Mouse (Mus musculus): ENCODE measurements around the gene Adprhl1.
A peak's percentile ranks its signal among the peaks of the same experiment; 100 is the strongest.

The Adprhl1 gene

GRCm38 (mm10) chr8:13230471-13230870 lies 23.5 kb downstream of the Adprhl1 start:
- no peak for DNase-seq (ENCODE audit: low read depth in 2 of 2, low spot score in 2 of 2)

- no peak for DNase-seq (ENCODE audit: low read depth in 2 of 2, low spot score in 2 of 2)
Observed at GRCm38 (mm10) chr8:13229802-13230201, 24.2 kb downstream of the Adprhl1 start.

- DNase-seq (ENCODE audit: low read depth in 2 of 2, low spot score in 2 of 2), result no peak
Observed at GRCm38 (mm10) chr8:13228923-13229610, 24.9 kb downstream of the Adprhl1 start.

GRCm38 (mm10) chr8:13227184-13227583 lies 26.8 kb downstream of the Adprhl1 start:
- DNase-seq (ENCODE audit: low read depth in 2 of 2, low spot score in 2 of 2), result no peak

GRCm38 (mm10) chr8:13226288-13226687 lies 27.7 kb downstream of the Adprhl1 start:
- DNase-seq (ENCODE audit: low read depth in 2 of 2, low spot score in 2 of 2), result no peak

GRCm38 (mm10) chr8:13224426-13224825 lies 29.5 kb downstream of the Adprhl1 start:
- no peak for DNase-seq (ENCODE audit: low read depth in 2 of 2, low spot score in 2 of 2)

GRCm38 (mm10) chr8:13218441-13218840 lies 35.5 kb downstream of the Adprhl1 start:
- no peak for DNase-seq (ENCODE audit: low read depth in 2 of 2, low spot score in 2 of 2)

- no peak for DNase-seq (ENCODE audit: low read depth in 2 of 2, low spot score in 2 of 2)
Observed at GRCm38 (mm10) chr8:13217986-13218385, 36.0 kb downstream of the Adprhl1 start.

GRCm38 (mm10) chr8:13217093-13217492 lies 36.9 kb downstream of the Adprhl1 start:
- no peak for DNase-seq (ENCODE audit: low read depth in 2 of 2, low spot score in 2 of 2)

GRCm38 (mm10) chr8:13216386-13216785 lies 37.6 kb downstream of the Adprhl1 start:
- DNase-seq (ENCODE audit: low read depth in 2 of 2, low spot score in 2 of 2), result no peak

- peak; percentile 72 to 82 for DNase-seq (ENCODE audit: low read depth in 2 of 2, low spot score in 2 of 2)
Observed at GRCm38 (mm10) chr8:13213479-13214268, 40.3 kb downstream of the Adprhl1 start.

- DNase-seq (ENCODE audit: low read depth in 2 of 2, low spot score in 2 of 2), result no peak
Observed at GRCm38 (mm10) chr8:13209770-13210169, 44.2 kb downstream of the Adprhl1 start.

- DNase-seq (ENCODE audit: low read depth in 2 of 2, low spot score in 2 of 2), result no peak
Observed at GRCm38 (mm10) chr8:13208627-13209355, 45.2 kb downstream of the Adprhl1 start.

- DNase-seq (ENCODE audit: low read depth in 2 of 2, low spot score in 2 of 2), result no peak
Observed at GRCm38 (mm10) chr8:13206290-13206689, 47.7 kb downstream of the Adprhl1 start.

GRCm38 (mm10) chr8:13205311-13205710 lies 48.7 kb downstream of the Adprhl1 start:
- no peak for DNase-seq (ENCODE audit: low read depth in 2 of 2, low spot score in 2 of 2)

GRCm38 (mm10) chr8:13204371-13205140 lies 49.4 kb downstream of the Adprhl1 start:
- no peak for DNase-seq (ENCODE audit: low read depth in 2 of 2, low spot score in 2 of 2)

- DNase-seq (ENCODE audit: low read depth in 2 of 2, low spot score in 2 of 2), result no peak
Observed at GRCm38 (mm10) chr8:13203472-13203871, 50.5 kb downstream of the Adprhl1 start.

GRCm38 (mm10) chr8:13202806-13203205 lies 51.2 kb downstream of the Adprhl1 start:
- DNase-seq (ENCODE audit: low read depth in 2 of 2, low spot score in 2 of 2), result no peak

- DNase-seq (ENCODE audit: low read depth in 2 of 2, low spot score in 2 of 2), result no peak
Observed at GRCm38 (mm10) chr8:13202041-13202440, 51.9 kb downstream of the Adprhl1 start.

- no peak for DNase-seq (ENCODE audit: low read depth in 2 of 2, low spot score in 2 of 2)
Observed at GRCm38 (mm10) chr8:13201013-13201334, 53.0 kb downstream of the Adprhl1 start.

- no peak for DNase-seq (ENCODE audit: low read depth in 2 of 2, low spot score in 2 of 2)
Observed at GRCm38 (mm10) chr8:13200301-13201012, 53.5 kb downstream of the Adprhl1 start, which contains the start of gene Grtp1. Gene Grtp1 (minus strand): TSS chr8:13200620.

Measured in CD8-positive naive resting alpha-beta T cell, adult 2 months (primary cell).